Comparison of ENCODE assay signal across 14 mouse cellular contexts in the genomic region with DNA sequence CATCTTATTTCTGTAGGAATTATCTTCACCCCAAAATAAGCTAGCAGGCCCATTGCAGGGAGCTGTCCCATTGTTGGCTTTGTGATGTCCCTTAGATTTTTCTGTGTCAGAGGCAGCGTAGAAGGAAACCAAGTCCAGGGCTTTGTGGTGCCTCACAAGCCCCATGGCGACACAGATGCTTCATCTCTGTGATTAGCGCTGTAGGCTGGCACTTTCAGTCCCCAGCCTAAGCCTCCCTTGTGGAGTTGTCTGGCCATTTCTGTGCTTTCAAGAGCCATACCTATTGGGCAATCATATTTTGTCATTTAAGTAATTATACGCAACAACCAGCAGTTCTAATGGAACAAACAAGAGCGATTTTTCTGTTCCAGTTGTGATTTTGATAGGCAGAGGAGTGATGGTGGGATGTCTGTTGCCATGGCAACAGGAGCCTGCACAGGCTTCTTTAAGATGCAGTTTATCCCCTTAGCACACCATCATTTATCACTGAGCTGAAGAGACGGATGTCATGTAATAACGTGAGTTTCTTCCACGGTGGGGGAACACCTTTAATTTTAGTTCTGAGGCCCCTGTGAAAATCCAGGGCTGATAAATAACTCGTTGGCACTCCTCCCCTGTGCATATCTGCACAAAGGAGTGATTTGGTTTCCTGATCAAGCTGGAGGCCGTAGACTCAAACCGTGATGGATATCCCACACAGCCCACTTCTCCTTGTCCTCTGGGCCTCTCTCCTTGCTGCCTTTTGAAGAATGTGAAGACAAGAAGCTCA.
A peak's percentile ranks its signal among the peaks of the same experiment; 100 is the strongest.
DNase-seq lines count a peak whose midpoint lies in the region; ATAC-seq and TF ChIP-seq lines count a peak whose summit lies in the region.
"Had no signal": no experiment of that assay in that cellular context is flagged by ENCODE, and none has a peak within 500 bp of the region (broad histone marks: within the 10 kb centered on the region; RNA-seq: fewer than 3 reads in every experiment).

No protein-coding gene starts in this region.

- H3K27ac ChIP-seq in cortical plate, adult 2 months (ENCODE audit: insufficient read depth, low read length), result peak overlapping the region; percentile 71
- peak overlapping the region; percentile 85 for H3K27ac ChIP-seq in hindbrain, embryonic 10.5 days
- H3K27ac ChIP-seq in midbrain, embryonic 14.5 days (replicated peaks; ENCODE audit: low read depth, low read length), result peak overlapping the region; percentile 98
- no peak overlapping the region for H3K27ac ChIP-seq in liver, embryonic 11.5 days (ENCODE audit: low read depth, low read length)
- H3K27ac ChIP-seq: kidney, embryonic 15.5 days; liver, embryonic 14.5 days; macrophage; stomach, embryonic 15.5 days had no signal

- H3K4me2 ChIP-seq in midbrain, embryonic 14.5 days (ENCODE audit: low read length), result peak overlapping the region; percentile 36
- H3K4me2 ChIP-seq in liver, embryonic 11.5 days, result no peak overlapping the region
- H3K4me2 ChIP-seq: kidney, embryonic 15.5 days; stomach, embryonic 15.5 days had no signal

- TF ChIP-seq POLR2A in cortical plate, adult 2 months (IDR thresholded peaks at IDR 0.05; ENCODE audit: extremely low read depth, insufficient read depth, low read length), result 0 out of 2 replicates have a peak, but pooled peaks have one; percentile 10

- ATAC-seq in midbrain, embryonic 14.5 days (ENCODE audit: low FRiP score, low TSS enrichment), result peak; percentile 84
- ATAC-seq in megakaryocyte-erythroid progenitor cell, adult 5-6 weeks (replicated peaks; ENCODE audit: low FRiP score, low TSS enrichment, poor library complexity, severe bottlenecking), result no peak
- ATAC-seq in liver, embryonic 11.5 days (replicated peaks; ENCODE audit: low FRiP score), result no peak

- H3K9ac ChIP-seq in midbrain, embryonic 14.5 days (replicated peaks; ENCODE audit: low read length), result peak overlapping the region; percentile 30; the same call in 1 of the 2 replicates
- H3K9ac ChIP-seq in liver, embryonic 11.5 days (ENCODE audit: low read depth, low read length), result no peak overlapping the region
- H3K9ac ChIP-seq: kidney, embryonic 15.5 days; liver, embryonic 14.5 days; stomach, embryonic 15.5 days had no signal

- peaks cover 16% of the 10 kb centered on the region for H3K4me1 ChIP-seq in cortical plate, adult 2 months (ENCODE audit: control insufficient read depth, insufficient read depth, low read length)
- peaks cover 15% of the 10 kb centered on the region for H3K4me1 ChIP-seq in hindbrain, embryonic 10.5 days (replicated peaks)
- H3K4me1 ChIP-seq in midbrain, embryonic 14.5 days (ENCODE audit: control insufficient read depth, insufficient read depth, low read length), result peaks cover 40% of the 10 kb centered on the region
- H3K4me1 ChIP-seq in liver, embryonic 11.5 days (replicated peaks; ENCODE audit: control insufficient read depth, insufficient read depth, low read length), result no peaks in the 10 kb centered on the region

- 49% methylated on average over 11 of the region's 11 CpGs for WGBS in hindbrain, embryonic 10.5 days
- 6% methylated on average over 11 of the region's 11 CpGs for WGBS in midbrain, embryonic 14.5 days
- 82% methylated on average over 11 of the region's 11 CpGs for WGBS in liver, embryonic 11.5 days

- no peak for TF ChIP-seq CTCF in cortical plate, adult 2 months (IDR thresholded peaks at IDR 0.05; ENCODE audit: extremely low read depth, insufficient read depth, low read length)

- peak; percentile 63 for DNase-seq in brain, adult 2 months (ENCODE audit: low read depth, low spot score)
- DNase-seq in hindbrain, embryonic 10.5 days (ENCODE audit: low spot score), result peak; percentile 19
- peak; percentile 91 for DNase-seq in midbrain, embryonic 14.5 days
- DNase-seq in ovary, postnatal 10 days (ENCODE audit: low spot score), result no peak
- DNase-seq in liver, embryonic 11.5 days (ENCODE audit: low spot score), result no peak
- no peak for DNase-seq in adipocyte (ENCODE audit: low spot score)
- DNase-seq: heart, adult 11 months; heart, postnatal 14 days had no signal

- no peaks in the 10 kb centered on the region for H3K9me3 ChIP-seq in hindbrain, embryonic 10.5 days
- H3K9me3 ChIP-seq in midbrain, embryonic 14.5 days (ENCODE audit: control insufficient read depth, low read length), result no peaks in the 10 kb centered on the region
- H3K9me3 ChIP-seq in liver, embryonic 11.5 days (ENCODE audit: control insufficient read depth, low read length), result no peaks in the 10 kb centered on the region
- H3K9me3 ChIP-seq: kidney, embryonic 15.5 days; stomach, embryonic 15.5 days had no signal

- H3K27me3 ChIP-seq in hindbrain, embryonic 10.5 days (ENCODE audit: insufficient read depth, poor library complexity, severe bottlenecking), result no peaks in the 10 kb centered on the region
- H3K27me3 ChIP-seq in midbrain, embryonic 14.5 days (ENCODE audit: control insufficient read depth, insufficient read depth, low read length), result no peaks in the 10 kb centered on the region
- no peaks in the 10 kb centered on the region for H3K27me3 ChIP-seq in liver, embryonic 11.5 days (replicated peaks; ENCODE audit: control insufficient read depth, insufficient read depth, low read length)
- H3K27me3 ChIP-seq: kidney, embryonic 15.5 days; stomach, embryonic 15.5 days had no signal

- H3K36me3 ChIP-seq in hindbrain, embryonic 10.5 days, result peaks cover 7% of the 10 kb centered on the region; the same call in 1 of the 2 replicates
- H3K36me3 ChIP-seq in midbrain, embryonic 14.5 days (ENCODE audit: control insufficient read depth, insufficient read depth, low read length), result no peaks in the 10 kb centered on the region
- H3K36me3 ChIP-seq in liver, embryonic 11.5 days (ENCODE audit: control insufficient read depth, insufficient read depth, low read length), result no peaks in the 10 kb centered on the region

- no peak overlapping the region for H3K4me3 ChIP-seq in cortical plate, adult 2 months (ENCODE audit: insufficient read depth, low read length)
- H3K4me3 ChIP-seq in hindbrain, embryonic 10.5 days, result no peak overlapping the region
- no peak overlapping the region for H3K4me3 ChIP-seq in midbrain, embryonic 14.5 days (replicated peaks; ENCODE audit: low read depth, low read length)
- H3K4me3 ChIP-seq in liver, embryonic 11.5 days (ENCODE audit: low read depth, low read length), result no peak overlapping the region
- H3K4me3 ChIP-seq: kidney, embryonic 15.5 days; stomach, embryonic 15.5 days had no signal

Comparison
In these comparisons a context has a peak if more than half of its experiments do, and no peak if none do; other contexts are left out.
1. DNase-seq: peak in brain, adult 2 months (single experiment), hindbrain, embryonic 10.5 days (single experiment) and midbrain, embryonic 14.5 days (single experiment); none in ovary, postnatal 10 days (single experiment), liver, embryonic 11.5 days (single experiment) and adipocyte (single experiment).